Mouse (Mus musculus) heart, adult 10 weeks (tissue): ENCODE results near the gene Trmt112. TPM values are rescaled to one million over a fixed set of nuclear protein-coding genes. Genes with fewer than 3 reads are reported as not detected.

Source experiments
- polyA plus RNA-seq: library from polyadenylated mRNA; stranded (reverse); fragments of 350-450 nt; fragmentation: Illumina TruSeq; extraction: RNeasy Lipid Tissue Mini Kit (QIAGEN cat#74804); gene quantifications from one replicate; pipeline ENCODE4 v1.2.3, GENCODE M21; 2014; ENCODE audit warnings: low read depth, low replicate concordance

The Trmt112 gene
- 42.4 TPM for polyA plus RNA-seq

GRCm38 (mm10) chr19:6909507-6910289 is at the start of gene Trmt112, which contains the start of gene Prdx5:
TSS of gene Trmt112 (plus strand) at chr19:6909698.
TSS of gene Prdx5 (minus strand) at chr19:6910106.

GRCm38 (mm10) chr19:6921647-6922567 is 12.4 kb downstream of the Trmt112 start, which contains the start of gene Esrra:
TSS of gene Esrra (minus strand) at chr19:6921813.

GRCm38 (mm10) chr19:6925307-6925573 is 15.7 kb downstream of the Trmt112 start, which contains the start of gene Catsperz:
TSS of gene Catsperz (minus strand) at chr19:6925380.

GRCm38 (mm10) chr19:6934195-6934977 is 24.9 kb downstream of the Trmt112 start, which contains the start of gene Kcnk4:
TSS of gene Kcnk4 (minus strand) at chr19:6934515.

GRCm38 (mm10) chr19:6941372-6942248 is 32.1 kb downstream of the Trmt112 start, which contains the start of gene Bad:
TSS of gene Bad (plus strand) at chr19:6941861.

GRCm38 (mm10) chr19:6942249-6942691 is 32.8 kb downstream of the Trmt112 start, which contains the start of gene Gpr137:
TSS of gene Gpr137 (minus strand) at chr19:6942480.

Other genes with a start within 250 kb of the Trmt112 start
- gene Rps6ka4, start 69.1 kb upstream of the Trmt112 start, polyA plus RNA-seq = 11.3 TPM
- 1.0 TPM for gene Ccdc88b, start 51.5 kb upstream of the Trmt112 start, polyA plus RNA-seq
- 608 TPM for gene Prdx5, start 408 bp downstream of the Trmt112 start, polyA plus RNA-seq
- 142 TPM for gene Esrra, start 12.1 kb downstream of the Trmt112 start, polyA plus RNA-seq
- gene Catsperz, start 15.7 kb downstream of the Trmt112 start, polyA plus RNA-seq = not detected
- gene Kcnk4, start 24.8 kb downstream of the Trmt112 start, polyA plus RNA-seq = not detected
- gene Bad, start 32.2 kb downstream of the Trmt112 start, polyA plus RNA-seq = 33.9 TPM
- gene Gpr137, start 32.8 kb downstream of the Trmt112 start, polyA plus RNA-seq = 30.3 TPM
- 55.2 TPM for gene Ppp1r14b, start 65.3 kb downstream of the Trmt112 start, polyA plus RNA-seq
- gene Plcb3, start 66.8 kb downstream of the Trmt112 start, polyA plus RNA-seq = 21.0 TPM
- 44.1 TPM for gene Fkbp2, start 70.8 kb downstream of the Trmt112 start, polyA plus RNA-seq
- 291 TPM for gene Vegfb, start 78.0 kb downstream of the Trmt112 start, polyA plus RNA-seq
- gene Dnajc4, start 82.9 kb downstream of the Trmt112 start, polyA plus RNA-seq = 61.0 TPM
- 34.6 TPM for gene Nudt22, start 86.4 kb downstream of the Trmt112 start, polyA plus RNA-seq
- gene Trpt1, start 86.4 kb downstream of the Trmt112 start, polyA plus RNA-seq = 24.2 TPM
- 3.3 TPM for gene Fermt3, start 109.8 kb downstream of the Trmt112 start, polyA plus RNA-seq
- 110 TPM for gene Stip1, start 130.3 kb downstream of the Trmt112 start, polyA plus RNA-seq
- 234 TPM for gene Macrod1, start 147.1 kb downstream of the Trmt112 start, polyA plus RNA-seq
- gene Flrt1, start 196.0 kb downstream of the Trmt112 start, polyA plus RNA-seq = 0.89 TPM